Mouse (Mus musculus) testis, adult 2 months (tissue): Measurements from ENCODE around the gene Cacna1c.

ENCODE experiments used
- CTCF ChIP-seq: fragments of 200-500 bp; IDR thresholded peaks from 2 replicates; pipeline ENCODE4 v1.5.1; 2012; ENCODE audit warnings: low read depth, mild to moderate bottlenecking, inconsistent platforms, low read length, moderate library complexity; ENCODE audit not compliant: control insufficient read depth, insufficient read depth, insufficient replicate concordance
- POLR2A ChIP-seq: fragments of 200-500 bp; IDR thresholded peaks from 2 replicates; pipeline ENCODE4 v1.6.1; 2012; ENCODE audit warnings: low read depth, mild to moderate bottlenecking, inconsistent platforms, low read length, moderate library complexity; ENCODE audit not compliant: control insufficient read depth

- no peak for TF ChIP-seq CTCF
- no peak for TF ChIP-seq POLR2A
These were observed 232.4 kb downstream of the Cacna1c start for GRCm38 (mm10) chr6:118963806-118964205.
